Mouse (Mus musculus) brain, embryonic 14.5 days (tissue): ENCODE measurements around the gene Mpv17. TPM values are rescaled to one million over a fixed set of nuclear protein-coding genes. Genes with fewer than 3 reads are reported as not detected.

Source experiments
- DNase-seq: peaks from one replicate; pipeline ENCODE4 v3.0.0-alpha.2; 2011; ENCODE audit warnings: low read depth
- CTCF ChIP-seq: fragments of 200-500 bp; IDR thresholded peaks from 2 replicates; pipeline ENCODE4 v1.5.1; 2012; ENCODE audit warnings: inconsistent platforms, mild to moderate bottlenecking, moderate library complexity, borderline replicate concordance; ENCODE audit not compliant: insufficient read depth, insufficient read length; ENCODE audit errors: extremely low read depth
- POLR2A ChIP-seq: fragments of 200-500 bp; IDR thresholded peaks from 2 replicates; pipeline ENCODE4 v1.6.1; 2012; ENCODE audit warnings: mild to moderate bottlenecking, inconsistent platforms, borderline replicate concordance; ENCODE audit not compliant: poor library complexity, insufficient read depth, insufficient read length, severe bottlenecking; ENCODE audit errors: extremely low read depth
- polyA plus RNA-seq: library from polyadenylated mRNA; depleted of rRNA; stranded (reverse); fragments of >200 nt; gene quantifications from 2 replicates; pipeline ENCODE4 v1.2.3, GENCODE M21; 2012; rRNA removed

Mpv17 gene
- polyA plus RNA-seq, 1 experiment, result 55.9 TPM

- TF ChIP-seq POLR2A, result no peak
- no peak for TF ChIP-seq CTCF
- DNase-seq, result peak; percentile 34
Measured at GRCm38 (mm10) chr5:31094799-31095691, 59.0 kb downstream of the Mpv17 start.

- no peak for TF ChIP-seq CTCF
- TF ChIP-seq POLR2A, result no peak
- no peak for DNase-seq
Measured at GRCm38 (mm10) chr5:31094100-31094798, 59.8 kb downstream of the Mpv17 start.

- TF ChIP-seq CTCF (no peak), POLR2A (no peak)
Measured at GRCm38 (mm10) chr5:31093151-31094041, 60.7 kb downstream of the Mpv17 start.

GRCm38 (mm10) chr5:31092231-31092975 is 61.6 kb downstream of the Mpv17 start:
- no peak for TF ChIP-seq POLR2A
- DNase-seq, result no peak

More at GRCm38 (mm10) chr5:31093151-31094041, 60.7 kb downstream of the Mpv17 start:
- peak; percentile 66 for DNase-seq

Other genes starting within 250 kb of the Mpv17 start
- 162 and 256 TPM in 2 replicates for gene Ost4, start 246.5 kb downstream of the Mpv17 start, polyA plus RNA-seq
- gene Emilin1, start 240.8 kb downstream of the Mpv17 start, polyA plus RNA-seq, result 12.8 and 23.0 TPM in 2 replicates
- 7.9 and 8.5 TPM in 2 replicates for gene Khk, start 232.8 kb downstream of the Mpv17 start, polyA plus RNA-seq
- 27.4 and 34.4 TPM in 2 replicates for gene Cgref1, start 208.7 kb downstream of the Mpv17 start, polyA plus RNA-seq
- 178 and 250 TPM in 2 replicates for gene Preb, start 193.9 kb downstream of the Mpv17 start, polyA plus RNA-seq
- gene Tcf23, start 185.6 kb downstream of the Mpv17 start, polyA plus RNA-seq, result not detected in 2 replicates
- gene Atraid, start 105.9 kb downstream of the Mpv17 start, polyA plus RNA-seq, result 122 and 154 TPM in 2 replicates
- gene Slc5a6, start 105.3 kb downstream of the Mpv17 start, polyA plus RNA-seq, result 40.7 and 44.5 TPM in 2 replicates
- gene Cad, start 99.5 kb downstream of the Mpv17 start, polyA plus RNA-seq, result 33.8 and 34.0 TPM in 2 replicates
- not detected in 2 replicates for gene Dnajc5g, start 48.0 kb downstream of the Mpv17 start, polyA plus RNA-seq
- gene Slc30a3, start 46.0 kb downstream of the Mpv17 start, polyA plus RNA-seq, result 21.2 and 31.6 TPM in 2 replicates
- 0.05 TPM in 1 of 2 replicates, not detected in the other for gene Trim54, start 37.5 kb downstream of the Mpv17 start, polyA plus RNA-seq
- not detected in 2 replicates for gene Ucn, start 15.4 kb downstream of the Mpv17 start, polyA plus RNA-seq
- gene Gm29609, start 25.7 kb upstream of the Mpv17 start, polyA plus RNA-seq, result 3.7 and 4.1 TPM in 2 replicates
- gene Gtf3c2, start 25.9 kb upstream of the Mpv17 start, polyA plus RNA-seq, result 94.3 and 110 TPM in 2 replicates
- gene Snx17, start 39.0 kb upstream of the Mpv17 start, polyA plus RNA-seq, result 96.8 and 110 TPM in 2 replicates
- gene Eif2b4, start 39.2 kb upstream of the Mpv17 start, polyA plus RNA-seq, result 53.3 and 58.6 TPM in 2 replicates
- 62.0 and 96.9 TPM in 2 replicates for gene Zfp513, start 48.1 kb upstream of the Mpv17 start, polyA plus RNA-seq
- 143 and 192 TPM in 2 replicates for gene Ppm1g, start 66.4 kb upstream of the Mpv17 start, polyA plus RNA-seq
- gene Nrbp1, start 86.6 kb upstream of the Mpv17 start, polyA plus RNA-seq, result 143 and 175 TPM in 2 replicates
- gene Gm9970, start 87.0 kb upstream of the Mpv17 start, polyA plus RNA-seq, result 0.15 TPM in 1 of 2 replicates, not detected in the other
- gene Krtcap3, start 97.4 kb upstream of the Mpv17 start, polyA plus RNA-seq, result 3.4 and 6.4 TPM in 2 replicates
- gene Ift172, start 136.9 kb upstream of the Mpv17 start, polyA plus RNA-seq, result 48.2 and 51.9 TPM in 2 replicates
- gene Fndc4, start 141.8 kb upstream of the Mpv17 start, polyA plus RNA-seq, result 149 and 214 TPM in 2 replicates
- gene Gckr, start 143.2 kb upstream of the Mpv17 start, polyA plus RNA-seq, result 0.77 and 0.86 TPM in 2 replicates